Mouse (Mus musculus) testis, adult 2 months (tissue): ENCODE measurements around the gene 1700092M07Rik. TPM values are rescaled to one million over a fixed set of nuclear protein-coding genes. Genes with fewer than 3 reads are reported as not detected.

Experiments
- H3K27ac ChIP-seq: fragments of 200-500 bp; 2 replicates; pipeline ENCODE4 v1.5.1; 2012; ENCODE audit warnings: low read depth, low read length; ENCODE audit not compliant: control insufficient read depth, insufficient read depth
- H3K27me3 ChIP-seq: fragments of 200-500 bp; 2 replicates; pipeline ENCODE4 v1.6.1; 2012; ENCODE audit warnings: mild to moderate bottlenecking, low read length, moderate library complexity; ENCODE audit not compliant: control insufficient read depth, insufficient read depth
- H3K36me3 ChIP-seq: fragments of 200-500 bp; 2 replicates; pipeline ENCODE4 v1.6.1; 2012; ENCODE audit warnings: mild to moderate bottlenecking, low read length; ENCODE audit not compliant: control insufficient read depth, insufficient read depth
- H3K4me1 ChIP-seq: fragments of 200-500 bp; 2 replicates; pipeline ENCODE4 v1.6.1; 2012; ENCODE audit warnings: low read length; ENCODE audit not compliant: control insufficient read depth, insufficient read depth
- H3K4me3 ChIP-seq: fragments of 200-500 bp; 2 replicates; pipeline ENCODE4 v1.5.1; 2012; ENCODE audit warnings: low read depth, mild to moderate bottlenecking, low read length, moderate library complexity, mixed read lengths; ENCODE audit not compliant: control insufficient read depth
- CTCF ChIP-seq: fragments of 200-500 bp; IDR thresholded peaks from 2 replicates; pipeline ENCODE4 v1.5.1; 2012; ENCODE audit warnings: low read depth, mild to moderate bottlenecking, inconsistent platforms, low read length, moderate library complexity; ENCODE audit not compliant: control insufficient read depth, insufficient read depth, insufficient replicate concordance
- POLR2A ChIP-seq: fragments of 200-500 bp; IDR thresholded peaks from 2 replicates; pipeline ENCODE4 v1.6.1; 2012; ENCODE audit warnings: low read depth, mild to moderate bottlenecking, inconsistent platforms, low read length, moderate library complexity; ENCODE audit not compliant: control insufficient read depth
- polyA plus RNA-seq: library from polyadenylated mRNA; depleted of rRNA; stranded (reverse); fragments of >200 nt; gene quantifications from 2 replicates; pipeline ENCODE4 v1.2.3, GENCODE M21; 2012

Gene 1700092M07Rik
- polyA plus RNA-seq, 1 experiment = 670 TPM

GRCm38 (mm10) chr19:8712870-8713305, 27.6 kb upstream of the 1700092M07Rik start:
- Histone ChIP-seq H3K4me1 (peaks cover 11% of the 10 kb centered on the region), H3K4me3 (peak overlapping the region; percentile 85), H3K27ac (peak overlapping the region; percentile 73), H3K27me3 (no peaks in the 10 kb centered on the region), H3K36me3 (peaks cover 2% of the 10 kb centered on the region)
- TF ChIP-seq CTCF = no peak
- no peak for TF ChIP-seq POLR2A

GRCm38 (mm10) chr19:8713306-8713996, 27.1 kb upstream of the 1700092M07Rik start:
- Histone ChIP-seq H3K36me3 (peaks cover 2% of the 10 kb centered on the region), H3K27ac (peak overlapping the region; percentile 73), H3K27me3 (no peaks in the 10 kb centered on the region), H3K4me3 (peak overlapping the region; percentile 85), H3K4me1 (peaks cover 11% of the 10 kb centered on the region)
- TF ChIP-seq POLR2A (peak; percentile 90), CTCF (peak; percentile 58; the same call in 1 of the 2 replicates)

- H3K27ac ChIP-seq = peak overlapping the region; percentile 40
- H3K36me3 ChIP-seq = peaks cover 2% of the 10 kb centered on the region
- H3K4me3 ChIP-seq = peak overlapping the region; percentile 85
- TF ChIP-seq CTCF (no peak), POLR2A (no peak)
- H3K27me3 ChIP-seq = no peaks in the 10 kb centered on the region
- H3K4me1 ChIP-seq = peaks cover 11% of the 10 kb centered on the region
Measured at GRCm38 (mm10) chr19:8713997-8714652, 26.4 kb upstream of the 1700092M07Rik start.

- Histone ChIP-seq H3K27ac (peak overlapping the region; percentile 70), H3K27me3 (no peaks in the 10 kb centered on the region), H3K4me3 (no peak overlapping the region), H3K4me1 (peaks cover 11% of the 10 kb centered on the region), H3K36me3 (peaks cover 2% of the 10 kb centered on the region; the same call in 1 of the 2 replicates)
- no peak for TF ChIP-seq CTCF
- TF ChIP-seq POLR2A = no peak
Measured at GRCm38 (mm10) chr19:8714653-8715481, 25.7 kb upstream of the 1700092M07Rik start.

- Histone ChIP-seq H3K4me3 (no peak overlapping the region), H3K27me3 (no peaks in the 10 kb centered on the region), H3K27ac (no peak overlapping the region), H3K4me1 (peaks cover 11% of the 10 kb centered on the region), H3K36me3 (no peaks in the 10 kb centered on the region; the same call in 1 of the 2 replicates)
- TF ChIP-seq CTCF (no peak), POLR2A (no peak)
Measured at GRCm38 (mm10) chr19:8715868-8716766, 24.4 kb upstream of the 1700092M07Rik start.

- Histone ChIP-seq H3K27ac (no peak overlapping the region), H3K27me3 (no peaks in the 10 kb centered on the region), H3K36me3 (no peaks in the 10 kb centered on the region; the same call in 1 of the 2 replicates), H3K4me1 (peaks cover 11% of the 10 kb centered on the region), H3K4me3 (no peak overlapping the region)
- TF ChIP-seq CTCF (no peak), POLR2A (no peak)
Measured at GRCm38 (mm10) chr19:8716767-8717475, 23.6 kb upstream of the 1700092M07Rik start.
